Mouse (Mus musculus): ENCODE results near the gene Zfp658. TPM values are rescaled to one million over a fixed set of nuclear protein-coding genes. Genes with fewer than 3 reads are reported as not detected.
A peak's percentile ranks its signal among the peaks of the same experiment; 100 is the strongest.

Gene Zfp658
- 1.4 and 1.5 TPM in 2 replicates for total RNA-seq (2017)

- peak; percentile 85 for ATAC-seq (replicated peaks; ENCODE audit: low read depth, poor library complexity, severe bottlenecking)
Observed at GRCm38 (mm10) chr7:43562006-43562633, at the start of gene Zfp658. Gene Zfp658, plus strand, starts transcription at chr7:43562256.

DNA sequence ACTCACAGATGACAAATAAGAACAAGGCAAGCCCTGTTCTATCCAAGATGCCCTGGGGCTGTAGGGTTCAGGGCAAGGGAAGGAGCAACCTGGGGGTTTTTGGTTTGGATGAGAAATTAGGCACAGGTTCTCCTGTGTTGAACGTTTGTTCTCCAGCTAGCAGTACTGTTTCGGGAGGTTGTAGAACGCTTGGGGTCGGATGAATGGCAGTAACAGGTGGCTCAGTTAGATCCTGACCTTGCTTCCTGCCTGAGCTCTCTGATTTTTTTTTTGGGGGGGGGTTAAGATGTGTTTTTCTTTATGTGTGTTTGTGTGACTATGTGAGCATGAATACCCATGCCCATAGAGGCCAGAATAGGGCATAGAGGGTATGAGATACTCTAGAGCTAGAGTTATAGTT is 49.5 kb upstream of the Zfp658 start:
- no peak for ATAC-seq (replicated peaks; ENCODE audit: low read depth, poor library complexity, severe bottlenecking)

- ATAC-seq (replicated peaks; ENCODE audit: low read depth, poor library complexity, severe bottlenecking): no peak
Observed at GRCm38 (mm10) chr7:43515076-43515475, 47.0 kb upstream of the Zfp658 start.

GRCm38 (mm10) chr7:43518341-43518740 is 43.7 kb upstream of the Zfp658 start:
- no peak for ATAC-seq (replicated peaks; ENCODE audit: low read depth, poor library complexity, severe bottlenecking)

DNA sequence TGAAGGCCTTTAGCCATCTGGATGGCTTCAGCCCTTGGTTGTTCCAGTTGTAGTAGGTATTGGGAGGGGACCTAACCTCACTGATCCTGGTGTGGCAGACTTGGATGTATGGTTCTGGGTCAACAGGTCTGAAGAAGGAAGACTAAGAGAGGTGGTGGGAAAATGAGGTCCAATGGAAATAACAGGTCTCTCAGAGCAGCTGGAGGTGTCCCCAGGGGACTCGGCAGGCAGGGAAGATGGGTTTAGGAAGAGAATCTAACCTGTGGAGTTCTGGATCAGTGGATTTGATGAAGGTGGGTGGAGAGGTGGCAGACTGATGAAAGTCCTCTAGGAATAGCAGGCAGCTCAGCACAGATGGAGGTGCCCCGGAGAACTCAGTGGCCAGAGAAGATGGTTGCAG is 39.3 kb upstream of the Zfp658 start:
- no peak for ATAC-seq (replicated peaks; ENCODE audit: low read depth, poor library complexity, severe bottlenecking)

DNA sequence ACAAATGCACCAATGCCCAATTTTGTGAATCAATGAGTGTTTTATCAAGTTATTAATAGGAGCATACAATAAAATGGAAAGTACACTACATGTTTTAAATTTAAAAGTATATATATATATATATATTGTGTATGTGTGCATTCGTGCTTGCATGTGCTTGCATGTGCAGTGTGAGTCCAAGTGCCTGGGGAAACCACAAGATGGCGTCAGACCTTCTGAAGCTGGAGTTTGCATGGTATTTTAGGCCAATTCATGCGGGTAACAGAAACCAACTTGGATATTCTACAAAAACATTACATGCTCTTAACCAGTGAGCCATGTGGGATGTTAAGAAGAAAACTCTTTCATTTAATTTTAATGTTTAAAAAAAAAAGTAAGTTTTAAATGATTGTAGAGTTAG is 36.7 kb upstream of the Zfp658 start:
- ATAC-seq (replicated peaks; ENCODE audit: low read depth, poor library complexity, severe bottlenecking): no peak

- peak; percentile 65 for ATAC-seq (replicated peaks; ENCODE audit: low read depth, poor library complexity, severe bottlenecking)
Observed at GRCm38 (mm10) chr7:43530216-43530785, 31.8 kb upstream of the Zfp658 start.

GRCm38 (mm10) chr7:43532936-43533505 is 29.0 kb upstream of the Zfp658 start:
- peak; percentile 88 for ATAC-seq (replicated peaks; ENCODE audit: low read depth, poor library complexity, severe bottlenecking)

DNA sequence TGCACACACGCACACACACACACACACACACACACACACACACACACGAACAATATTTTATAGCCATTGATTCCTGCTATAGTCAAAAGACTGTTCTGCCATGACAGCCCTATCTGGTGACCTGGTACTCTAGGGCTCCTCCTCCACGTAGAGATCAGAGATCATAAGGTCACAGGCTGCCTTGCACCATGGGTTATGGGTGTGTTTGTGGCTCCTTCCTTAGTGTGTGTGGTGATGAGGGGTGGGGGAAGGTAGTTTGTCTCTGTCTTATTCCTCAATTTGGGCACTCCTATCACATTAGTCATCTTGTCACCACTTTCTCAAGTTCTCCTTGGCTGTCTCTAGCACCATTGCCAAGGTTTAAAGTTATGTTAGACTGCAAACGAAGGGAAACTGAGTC is 23.5 kb upstream of the Zfp658 start:
- ATAC-seq (replicated peaks; ENCODE audit: low read depth, poor library complexity, severe bottlenecking): no peak

GRCm38 (mm10) chr7:43544225-43544977 is 17.7 kb upstream of the Zfp658 start, which contains the start of gene Cd33:
Gene Cd33, minus strand, starts transcription at chr7:43544428.
- peak; percentile 77 for ATAC-seq (replicated peaks; ENCODE audit: low read depth, poor library complexity, severe bottlenecking)

GRCm38 (mm10) chr7:43545656-43546545 is 16.2 kb upstream of the Zfp658 start:
- ATAC-seq (replicated peaks; ENCODE audit: low read depth, poor library complexity, severe bottlenecking): peak; percentile 68

DNA sequence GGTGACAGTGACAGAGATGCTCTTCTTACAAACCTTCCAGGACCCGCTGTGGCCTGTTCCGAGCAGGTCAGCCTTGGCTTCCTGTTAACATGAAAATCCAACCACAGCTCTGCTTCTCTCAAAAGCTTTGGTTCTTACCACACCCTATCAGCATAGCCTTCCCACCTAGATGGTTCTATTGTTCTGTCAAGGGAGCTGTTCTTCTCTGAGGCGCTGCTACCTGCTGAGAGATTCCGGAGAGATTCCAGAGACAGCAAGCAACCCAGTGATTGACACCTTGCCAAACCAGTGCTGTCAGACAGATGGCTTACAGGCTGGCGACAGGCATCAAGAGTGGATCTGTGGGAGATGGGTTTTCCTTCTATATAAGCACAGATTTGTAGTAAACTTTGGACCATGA is 14.4 kb upstream of the Zfp658 start:
- ATAC-seq (replicated peaks; ENCODE audit: low read depth, poor library complexity, severe bottlenecking): no peak

DNA sequence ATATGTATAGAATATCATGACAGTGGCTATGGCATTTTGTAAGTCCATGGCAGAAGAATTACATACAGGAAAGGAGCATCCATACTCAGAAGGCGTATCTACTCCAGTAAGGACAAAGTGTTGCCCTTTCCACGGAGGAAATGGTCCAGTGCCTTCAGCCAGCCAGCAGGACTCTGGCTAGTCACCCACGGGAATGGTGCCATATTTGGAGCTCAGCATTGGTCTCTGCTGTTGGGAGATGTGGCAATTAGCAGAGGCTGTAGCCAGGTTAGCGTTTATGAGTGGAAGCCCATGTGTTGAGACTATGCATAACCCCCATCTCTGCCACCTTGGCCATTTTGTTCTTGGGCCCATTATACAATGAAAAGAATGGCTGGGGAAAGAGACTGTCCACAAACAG is 13.8 kb upstream of the Zfp658 start:
- ATAC-seq (replicated peaks; ENCODE audit: low read depth, poor library complexity, severe bottlenecking): no peak

DNA sequence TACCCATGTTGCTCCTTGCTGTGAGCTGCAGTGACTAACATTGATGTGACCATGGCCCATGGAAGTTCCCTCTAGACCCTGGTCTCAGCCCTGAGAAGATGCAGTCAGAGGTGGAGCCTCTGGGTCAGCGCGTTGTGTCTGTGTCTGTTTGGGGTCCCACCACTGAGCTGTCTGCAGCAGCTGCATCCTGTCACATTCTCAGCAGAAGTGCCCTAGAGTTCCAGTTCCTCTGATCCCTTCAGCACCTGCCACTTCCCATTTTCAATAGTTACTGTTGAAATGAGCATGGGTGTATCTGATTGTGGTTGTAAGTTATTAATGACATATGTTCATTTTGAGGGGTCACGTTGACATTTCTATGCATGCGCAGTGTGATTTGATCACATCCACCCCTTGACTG is 8.9 kb upstream of the Zfp658 start:
- ATAC-seq (replicated peaks; ENCODE audit: low read depth, poor library complexity, severe bottlenecking): peak; percentile 79

DNA sequence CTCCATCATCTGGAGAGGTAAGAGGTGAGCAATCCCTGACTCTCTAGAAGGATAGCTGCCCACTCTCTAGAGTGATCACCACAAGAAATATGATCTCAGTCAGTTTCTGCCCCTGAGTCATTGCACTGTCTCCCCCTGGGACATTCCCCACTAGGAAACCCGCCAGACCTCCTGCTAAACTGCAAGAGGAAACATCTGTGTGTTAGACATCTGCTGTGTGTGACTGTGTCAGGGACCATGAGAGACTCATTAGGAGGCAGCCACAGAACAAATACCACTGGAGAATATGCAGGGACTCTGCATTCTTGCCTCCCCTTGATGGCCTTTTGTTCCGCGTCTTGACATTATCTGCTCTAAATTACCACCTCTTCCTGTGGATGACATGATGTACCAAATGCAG is 7.5 kb upstream of the Zfp658 start:
- peak; percentile 80 for ATAC-seq (replicated peaks; ENCODE audit: low read depth, poor library complexity, severe bottlenecking)

DNA sequence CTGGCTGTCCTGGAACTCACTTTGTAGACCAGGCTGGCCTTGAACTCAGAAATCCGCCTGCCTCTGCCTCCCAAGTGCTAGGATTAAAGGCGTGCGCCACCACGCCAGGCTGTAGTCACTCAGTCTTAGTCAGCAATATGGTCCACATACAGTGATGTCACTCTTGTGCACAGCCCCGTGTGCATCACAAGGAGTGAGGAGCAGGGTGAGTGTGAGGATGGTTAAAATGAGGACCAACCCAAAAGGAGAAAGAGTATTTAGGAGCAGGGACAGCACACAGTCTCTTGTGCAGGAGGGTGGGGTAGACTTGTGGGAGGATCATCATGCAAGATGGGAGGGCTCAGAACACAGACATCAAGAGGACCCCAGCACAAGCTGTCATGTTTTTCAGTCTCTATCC is 6.7 kb upstream of the Zfp658 start:
- ATAC-seq (replicated peaks; ENCODE audit: low read depth, poor library complexity, severe bottlenecking): no peak

- ATAC-seq (replicated peaks; ENCODE audit: low read depth, poor library complexity, severe bottlenecking): no peak
Observed at GRCm38 (mm10) chr7:43556901-43557300, 5.2 kb upstream of the Zfp658 start.

GRCm38 (mm10) chr7:43562651-43563070 is 605 bp downstream of the Zfp658 start:
- peak; percentile 36 for ATAC-seq (replicated peaks; ENCODE audit: low read depth, poor library complexity, severe bottlenecking)

DNA sequence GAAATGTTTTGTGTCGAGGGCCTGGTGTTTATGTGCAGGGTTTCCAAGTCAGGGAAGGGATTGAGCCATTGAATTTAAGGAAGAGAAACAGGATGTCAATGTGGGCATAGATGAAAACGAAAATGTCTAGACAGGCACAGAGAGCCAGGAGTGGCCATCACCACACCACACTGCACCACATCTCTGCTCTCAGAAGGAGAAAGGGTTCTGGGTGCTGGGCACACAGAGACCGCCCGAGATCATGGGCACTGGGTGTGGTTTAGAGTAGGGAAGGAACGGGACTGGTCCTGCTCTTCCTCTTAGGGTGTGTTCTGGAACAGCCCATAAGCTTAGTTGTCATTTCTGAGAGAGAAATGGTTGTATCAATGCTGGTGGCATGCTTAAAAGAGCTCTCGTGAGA is 1.2 kb downstream of the Zfp658 start:
- ATAC-seq (replicated peaks; ENCODE audit: low read depth, poor library complexity, severe bottlenecking): peak; percentile 59

GRCm38 (mm10) chr7:43571216-43571615 is 9.2 kb downstream of the Zfp658 start:
- no peak for ATAC-seq (replicated peaks; ENCODE audit: low read depth, poor library complexity, severe bottlenecking)
